ENCODE assay signal across 8 mouse cellular contexts in the genomic region with DNA sequence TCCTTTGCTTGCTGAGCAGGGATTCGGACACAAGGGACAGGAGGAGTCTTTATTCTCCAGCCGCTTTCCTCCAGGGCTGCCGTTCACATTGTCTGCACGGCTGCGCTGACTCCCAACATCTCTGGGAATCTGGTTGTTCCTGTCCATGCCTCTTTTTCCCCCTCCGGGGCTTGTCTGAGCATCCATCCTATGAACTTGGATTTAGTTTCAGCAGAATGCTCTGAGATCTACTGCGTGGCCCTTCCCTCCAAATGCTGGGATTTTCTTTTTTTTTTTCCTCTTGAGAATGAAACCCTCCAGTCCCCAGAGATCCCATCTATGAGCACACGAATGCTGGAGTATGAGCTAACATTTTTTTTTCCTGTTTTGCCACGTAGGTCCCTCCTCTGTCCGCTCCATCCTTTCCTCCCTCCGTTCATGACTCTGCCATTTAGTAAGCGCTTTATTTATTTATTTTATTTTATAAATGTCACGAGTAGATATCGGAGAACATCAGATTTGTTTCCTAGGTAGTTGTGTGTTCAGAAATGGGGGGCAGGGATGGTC. TPM values are rescaled to one million over a fixed set of nuclear protein-coding genes. Genes with fewer than 3 reads are reported as not detected.
DNase-seq lines count a peak whose midpoint lies in the region; ATAC-seq and TF ChIP-seq lines count a peak whose summit lies in the region.
"Had no signal": no experiment of that assay in that cellular context is flagged by ENCODE, and none has a peak within 500 bp of the region (broad histone marks: within the 10 kb centered on the region; RNA-seq: fewer than 3 reads in every experiment).

No protein-coding gene starts in this region.

- H3K27ac ChIP-seq in lung, postnatal 0 days (ENCODE audit: low read length): no peak overlapping the region
- H3K27ac ChIP-seq in forebrain, embryonic 11.5 days (ENCODE audit: low read depth, low read length): peak overlapping the region; percentile 53; the same call in 1 of the 2 replicates
- no peak overlapping the region for H3K27ac ChIP-seq in limb, embryonic 12.5 days
- peak overlapping the region; percentile 80; the same call in 1 of the 2 replicates for H3K27ac ChIP-seq in small intestine, adult 2 months (ENCODE audit: insufficient read depth, low read depth, low read length)

- no peak overlapping the region for H3K9ac ChIP-seq in lung, postnatal 0 days (replicated peaks; ENCODE audit: low read depth)
- peak overlapping the region; percentile 52 for H3K9ac ChIP-seq in forebrain, embryonic 11.5 days (ENCODE audit: low read length)
- no peak overlapping the region; the same call in 1 of the 2 replicates for H3K9ac ChIP-seq in limb, embryonic 12.5 days (replicated peaks)

- peaks cover 32% of the 10 kb centered on the region; the same call in 1 of the 2 replicates for H3K4me1 ChIP-seq in lung, postnatal 0 days (ENCODE audit: insufficient read depth, low read depth, low read length)
- H3K4me1 ChIP-seq in lung, adult 2 months (ENCODE audit: control insufficient read depth, insufficient read depth, low read length): peaks cover 35% of the 10 kb centered on the region
- H3K4me1 ChIP-seq in forebrain, embryonic 11.5 days (replicated peaks; ENCODE audit: control insufficient read depth, insufficient read depth, low read length): peaks cover 34% of the 10 kb centered on the region; the same call in 1 of the 2 replicates
- H3K4me1 ChIP-seq in limb, embryonic 12.5 days (replicated peaks): peaks cover 47% of the 10 kb centered on the region
- peaks cover 36% of the 10 kb centered on the region for H3K4me1 ChIP-seq in small intestine, adult 2 months (ENCODE audit: control insufficient read depth, insufficient read depth, insufficient read length, low read length)

- WGBS in lung, postnatal 0 days: 30% methylated on average over 14 of the region's 14 CpGs
- 37% methylated on average over 14 of the region's 14 CpGs for WGBS in lung, adult 2 months
- WGBS in forebrain, embryonic 11.5 days: 31% methylated on average over 14 of the region's 14 CpGs
- 58% methylated on average over 14 of the region's 14 CpGs for whole genome bisulfite sequencing in limb, embryonic 12.5 days
- 26% methylated on average over 14 of the region's 14 CpGs for WGBS in small intestine, adult 2 months

- DNase-seq in lung, postnatal 0 days (ENCODE audit: low spot score): peak; percentile 18
- DNase-seq in lung, adult 2 months: no peak
- no peak for DNase-seq in forebrain, embryonic 11.5 days (ENCODE audit: low spot score)
- no peak for DNase-seq in cerebellum, adult 9-11 months
- no peak for DNase-seq in frontal cortex, postnatal 36 days (ENCODE audit: low spot score in 2 of 2)

- TF ChIP-seq EP300 in lung, postnatal 0 days (IDR thresholded peaks at IDR 0.05): no peak

- no peaks in the 10 kb centered on the region for H3K36me3 ChIP-seq in lung, postnatal 0 days (ENCODE audit: insufficient read depth, low read length)
- H3K36me3 ChIP-seq in forebrain, embryonic 11.5 days (ENCODE audit: control insufficient read depth, insufficient read depth, low read length): no peaks in the 10 kb centered on the region
- no peaks in the 10 kb centered on the region for H3K36me3 ChIP-seq in limb, embryonic 12.5 days
- H3K36me3 ChIP-seq in small intestine, adult 2 months (ENCODE audit: control insufficient read depth, insufficient read depth, low read length): no peaks in the 10 kb centered on the region

- H3K9me3 ChIP-seq in lung, postnatal 0 days (ENCODE audit: low read length): no peaks in the 10 kb centered on the region
- H3K9me3 ChIP-seq in forebrain, embryonic 11.5 days (ENCODE audit: control insufficient read depth, low read length): no peaks in the 10 kb centered on the region
- H3K9me3 ChIP-seq in limb, embryonic 12.5 days: no peaks in the 10 kb centered on the region

- ATAC-seq in lung, postnatal 0 days: no peak
- no peak for ATAC-seq in forebrain, embryonic 11.5 days (replicated peaks; ENCODE audit: low FRiP score)
- ATAC-seq in limb, embryonic 12.5 days (ENCODE audit: insufficient number of reproducible peaks, insufficient read depth, low FRiP score, low TSS enrichment, low read depth): no peak
- ATAC-seq: activated CD4-positive, CD25-positive, alpha-beta regulatory T cell, adult 4 months had no signal

- peak overlapping the region; percentile 34 for H3K4me2 ChIP-seq in lung, postnatal 0 days (replicated peaks; ENCODE audit: low read depth, low read length)
- H3K4me2 ChIP-seq in forebrain, embryonic 11.5 days (ENCODE audit: low read depth, low read length, severe bottlenecking): peak overlapping the region; percentile 91
- H3K4me2 ChIP-seq in limb, embryonic 12.5 days: 0 out of 2 replicates have a peak overlapping the region, but pooled peaks have one; percentile 19

- H3K27me3 ChIP-seq in lung, postnatal 0 days (replicated peaks; ENCODE audit: insufficient read depth, low read length): no peaks in the 10 kb centered on the region
- H3K27me3 ChIP-seq in forebrain, embryonic 11.5 days (ENCODE audit: control insufficient read depth, insufficient read depth, low read length): no peaks in the 10 kb centered on the region
- H3K27me3 ChIP-seq in limb, embryonic 12.5 days: no peaks in the 10 kb centered on the region
- H3K27me3 ChIP-seq in small intestine, adult 2 months (ENCODE audit: control insufficient read depth, insufficient read depth, low read length): no peaks in the 10 kb centered on the region

- no peak for TF ChIP-seq POLR2A in lung, adult 2 months (IDR thresholded peaks at IDR 0.05; ENCODE audit: borderline replicate concordance, extremely low read depth, low read depth, low read length)
- TF ChIP-seq POLR2A in small intestine, adult 2 months (IDR thresholded peaks at IDR 0.05; ENCODE audit: low read depth, low read length): no peak

- H3K4me3 ChIP-seq in lung, postnatal 0 days (ENCODE audit: low read depth, low read length): 0 out of 2 replicates have a peak overlapping the region, but pooled peaks have one; percentile 96
- no peak overlapping the region for H3K4me3 ChIP-seq in lung, adult 2 months (replicated peaks; ENCODE audit: extremely low read depth, low read depth, low read length)
- H3K4me3 ChIP-seq in forebrain, embryonic 11.5 days (ENCODE audit: low read depth, low read length): peak overlapping the region; percentile 18
- H3K4me3 ChIP-seq in limb, embryonic 12.5 days (replicated peaks): no peak overlapping the region
- peak overlapping the region; percentile 39 for H3K4me3 ChIP-seq in small intestine, adult 2 months (ENCODE audit: low read depth, low read length)

- no peak for TF ChIP-seq CTCF in lung, postnatal 0 days (IDR thresholded peaks at IDR 0.05)
- no peak for TF ChIP-seq CTCF in lung, adult 2 months (IDR thresholded peaks at IDR 0.05; ENCODE audit: insufficient read depth, low read length)
- no peak for TF ChIP-seq CTCF in small intestine, adult 2 months (IDR thresholded peaks at IDR 0.05; ENCODE audit: extremely low read depth, insufficient read length, insufficient replicate concordance, low read depth, low read length)

RNA-seq across cellular contexts. Expression of a gene that starts 4.1 kb away (rescaled TPM):
- polyA plus RNA-seq in lung, postnatal 0 days (2015; fragmentation: Nextera tagmentation; extraction: Ambion mirVana): 27.6 and 29.6 TPM in 2 replicates
- 53.1 and 62.3 TPM in 2 replicates for polyA plus RNA-seq in lung, adult 2 months (2012; rRNA removed)
- 30.5 and 32.1 TPM in 2 replicates for polyA plus RNA-seq in forebrain, embryonic 11.5 days (2014; fragmentation: Nextera tagmentation; extraction: Ambion mirVana)
- 10.1 and 20.8 TPM in 2 replicates for polyA plus RNA-seq in limb, embryonic 12.5 days (2016; fragmentation: Nextera tagmentation; extraction: Ambion mirVana)
- 58.7 and 129 TPM in 2 replicates for polyA plus RNA-seq in small intestine, adult 2 months (2012; rRNA removed)

Comparison
In these comparisons a context has a peak if more than half of its experiments do, and no peak if none do; other contexts are left out.
1. H3K4me3 ChIP-seq: peak in lung, postnatal 0 days (single experiment), forebrain, embryonic 11.5 days (single experiment) and small intestine, adult 2 months (single experiment); none in lung, adult 2 months (single experiment) and limb, embryonic 12.5 days (single experiment).
2. H3K27ac ChIP-seq: peak in forebrain, embryonic 11.5 days (single experiment) and small intestine, adult 2 months (single experiment); none in lung, postnatal 0 days (single experiment) and limb, embryonic 12.5 days (single experiment).
3. H3K4me2 ChIP-seq: peak in every context shown above with its lines; median percentile 91 in forebrain, embryonic 11.5 days; 34 in lung, postnatal 0 days; 19 in limb, embryonic 12.5 days.